Comparison of ENCODE assay signal across 8 mouse cellular contexts in the genomic region with DNA sequence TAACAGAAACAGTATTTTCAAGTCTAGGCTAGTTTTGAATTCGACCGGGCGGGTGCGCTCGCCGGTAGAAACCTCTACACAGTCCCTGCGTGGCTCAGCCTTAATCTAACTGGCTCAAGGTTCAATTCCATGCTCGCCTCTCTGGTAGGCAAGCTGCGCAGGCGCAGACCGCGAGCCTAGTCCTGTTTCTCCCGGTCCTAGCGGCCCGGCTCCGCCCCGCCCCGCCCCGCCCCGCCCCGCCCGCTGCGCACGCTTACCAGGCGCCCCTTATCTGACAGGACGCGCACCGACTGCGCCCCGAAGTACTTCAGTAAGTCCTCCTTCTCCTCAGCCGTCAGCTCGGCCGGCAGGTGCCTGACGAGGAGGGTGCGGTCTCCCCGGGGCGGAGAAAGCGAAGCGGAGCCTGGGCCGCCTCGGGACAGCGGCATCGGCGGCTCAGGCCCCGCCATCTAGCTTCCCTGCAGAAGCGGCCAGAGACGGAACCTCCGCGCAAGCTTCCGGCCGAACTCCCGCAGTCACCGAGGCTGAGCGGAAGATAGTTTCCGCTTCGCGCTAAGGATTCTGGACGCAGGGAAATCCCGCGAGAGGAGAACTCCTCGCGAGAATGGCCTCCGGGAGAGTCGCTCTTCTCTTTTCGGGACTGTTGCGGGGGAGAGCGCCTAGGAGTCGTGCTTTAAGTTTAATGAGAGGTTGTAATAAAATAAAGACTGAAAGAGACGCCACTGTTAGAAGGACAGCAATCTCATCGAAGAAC. TPM values are rescaled to one million over a fixed set of nuclear protein-coding genes. Genes with fewer than 3 reads are reported as not detected.
DNase-seq lines count a peak whose midpoint lies in the region; ATAC-seq lines count a peak whose summit lies in the region.

A gene (minus strand): TSS at position 544 of the 754 bp plus-strand sequence.

- H3K9ac ChIP-seq in kidney, embryonic 15.5 days = peak within 1 kb of the TSS; percentile 83

- WGBS in heart, embryonic 10.5 days = under 1% methylated on average over 70 of the region's 70 CpGs
- WGBS in kidney, embryonic 15.5 days = 0% methylated on average over 65 of the region's 70 CpGs

- H3K4me3 ChIP-seq in heart, embryonic 10.5 days = peak within 1 kb of the TSS; percentile 77
- H3K4me3 ChIP-seq in kidney, embryonic 15.5 days (replicated peaks) = peak within 1 kb of the TSS; percentile 82

- H3K27me3 ChIP-seq in heart, embryonic 10.5 days (ENCODE audit: insufficient read depth, poor library complexity, severe bottlenecking) = no peaks in the 10 kb centered on the region
- no peaks in the 10 kb centered on the region for H3K27me3 ChIP-seq in kidney, embryonic 15.5 days

- peak within 1 kb of the TSS; percentile 69 for H3K4me2 ChIP-seq in kidney, embryonic 15.5 days

- peak; percentile 93 to 94 for DNase-seq in B cell, adult 2 months
- peak; percentile 99 for DNase-seq in brain, adult 2 months (ENCODE audit: low read depth, low spot score)
- DNase-seq in heart, embryonic 10.5 days (ENCODE audit: low spot score) = peak; percentile 97
- peak; percentile 99 for DNase-seq in liver
- DNase-seq in spleen, postnatal 4 days (ENCODE audit: low spot score in 2 of 2) = peak; percentile 93 to 98

- H3K9me3 ChIP-seq in heart, embryonic 10.5 days = no peaks in the 10 kb centered on the region
- H3K9me3 ChIP-seq in kidney, embryonic 15.5 days (replicated peaks) = no peaks in the 10 kb centered on the region

- 0 out of 2 replicates have a peak, but pooled peaks cover 3% of the 10 kb centered on the region for H3K4me1 ChIP-seq in heart, embryonic 10.5 days
- H3K4me1 ChIP-seq in kidney, embryonic 15.5 days = peaks cover 8% of the 10 kb centered on the region

- ATAC-seq in erythroblast, adult 5-6 weeks (replicated peaks; ENCODE audit: low FRiP score, poor library complexity, severe bottlenecking) = peak; percentile 83
- peak; percentile 99 for ATAC-seq in kidney, embryonic 15.5 days (replicated peaks; ENCODE audit: low FRiP score)
- peak; percentile 98 for ATAC-seq in monocyte, adult 5-6 weeks (replicated peaks; ENCODE audit: insufficient number of reproducible peaks, low FRiP score, low TSS enrichment, poor library complexity, severe bottlenecking)

- peak within 1 kb of the TSS; percentile 98 for H3K27ac ChIP-seq in heart, embryonic 10.5 days
- H3K27ac ChIP-seq in kidney, embryonic 15.5 days = peak within 1 kb of the TSS; percentile 100

- peaks cover 18% of the 10 kb centered on the region; the same call in 1 of the 2 replicates for H3K36me3 ChIP-seq in heart, embryonic 10.5 days
- H3K36me3 ChIP-seq in kidney, embryonic 15.5 days = peaks cover 16% of the 10 kb centered on the region

RNA-seq across cellular contexts. Expression of the gene that starts here (rescaled TPM):
- total RNA-seq in erythroblast, adult 5-6 weeks (2015; ENCODE audit: low replicate concordance) = 55.2 and 71.9 TPM in 2 replicates
- total RNA-seq in erythroblast, adult 5-6 weeks (2017; ENCODE audit: low replicate concordance) = 47.4 and 99.3 TPM in 2 replicates
- 24.9 and 26.9 TPM in 2 replicates for polyA plus RNA-seq in heart, embryonic 10.5 days (2016; fragmentation: Nextera tagmentation; extraction: Ambion mirVana)
- 35.2 and 40.5 TPM in 2 replicates for polyA plus RNA-seq in kidney, embryonic 15.5 days (2015; fragmentation: Nextera tagmentation; extraction: Ambion mirVana)
- 74.1 to 145 TPM (median 111 TPM) in 3 replicates for total RNA-seq in monocyte, adult 5-6 weeks (2017)

Comparison
In these comparisons a context has a peak if more than half of its experiments do, and no peak if none do; other contexts are left out.
1. Peak in every context shown above with its lines: DNase-seq, ATAC-seq, H3K4me3 ChIP-seq and H3K27ac ChIP-seq.